Mouse (Mus musculus): Measurements from ENCODE around the gene Nup107.

DNA sequence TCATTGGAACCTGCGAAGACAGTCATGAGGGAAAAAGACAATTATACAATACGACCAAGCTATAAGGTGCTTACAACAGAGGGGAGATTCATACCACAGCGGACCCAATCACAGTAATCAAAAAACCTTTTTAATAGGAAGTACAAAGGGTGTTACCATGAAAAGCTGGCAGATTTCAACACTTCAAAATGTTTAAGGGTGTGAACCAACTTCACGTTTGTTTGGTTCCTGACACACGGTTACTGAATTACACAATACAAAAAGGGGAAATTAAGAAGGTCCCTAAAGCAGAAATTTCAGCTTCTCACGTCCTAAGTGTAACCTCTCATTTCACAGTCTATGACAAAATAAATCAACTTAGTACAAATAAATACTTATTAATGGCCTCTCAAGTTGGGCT, 26.1 kb upstream of the Nup107 start:
- TF ChIP-seq CTCF (IDR thresholded peaks at IDR 0.05; ENCODE audit: borderline replicate concordance, insufficient read depth, low read depth, low read length), result no peak
- no peak for TF ChIP-seq POLR2A (IDR thresholded peaks at IDR 0.05; ENCODE audit: borderline replicate concordance, insufficient read depth, low read length)

Measured in cerebellum, adult 2 months (tissue).